Mouse (Mus musculus) frontal cortex, adult 2 months (tissue): ENCODE data around the gene Tnip2. TPM values are rescaled to one million over a fixed set of nuclear protein-coding genes. Genes with fewer than 3 reads are reported as not detected.

Experiments used
- DNase-seq, 2 experiments: peaks; one replicate each; pipeline ENCODE4 v3.0.0; 2022; ENCODE audit warnings: low spot score in 1 of 2; ENCODE audit errors: extremely low spot score in 1 of 2
- polyA plus RNA-seq: library from polyadenylated mRNA; depleted of rRNA; stranded (reverse); fragments of >200 nt; gene quantifications from 2 replicates; pipeline ENCODE4 v1.2.3, GENCODE M21; 2012; rRNA removed

The Tnip2 gene
- polyA plus RNA-seq, 1 experiment: 38.8 TPM

DNA sequence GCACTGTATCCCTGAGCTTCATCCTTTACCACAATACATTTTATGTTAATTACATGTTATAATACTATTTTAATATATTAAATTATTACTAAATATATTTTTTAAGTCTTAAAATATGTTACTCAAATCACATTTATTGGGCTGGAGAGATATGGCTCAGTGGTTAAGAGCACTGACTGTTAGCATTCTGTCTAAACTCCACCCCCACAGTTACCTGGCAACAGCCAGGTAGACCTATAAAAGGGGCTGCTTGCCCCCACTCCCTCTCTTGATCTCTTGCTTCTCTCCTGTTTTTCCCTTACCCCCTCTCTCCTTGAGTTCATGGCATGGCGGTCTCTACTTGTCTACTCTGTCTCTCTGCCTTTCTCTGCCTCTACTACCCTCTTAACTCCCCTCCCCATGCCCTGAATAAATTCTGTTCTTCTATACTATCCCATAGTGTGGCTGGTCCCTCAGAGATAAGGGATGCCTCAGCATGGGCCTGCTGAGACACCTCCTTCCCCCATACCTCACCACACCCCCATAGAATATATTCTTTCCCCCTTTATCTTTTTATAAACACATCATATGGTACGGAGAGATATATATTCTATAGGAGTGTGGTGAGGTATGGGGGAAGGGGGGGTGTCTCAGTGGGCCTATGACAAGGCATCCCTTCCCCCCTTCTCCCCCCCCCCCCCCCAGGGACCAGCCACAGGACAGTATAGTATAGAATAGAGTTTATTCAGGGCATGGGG is 45.6 kb downstream of the Tnip2 start:
- DNase-seq: no peak

DNA sequence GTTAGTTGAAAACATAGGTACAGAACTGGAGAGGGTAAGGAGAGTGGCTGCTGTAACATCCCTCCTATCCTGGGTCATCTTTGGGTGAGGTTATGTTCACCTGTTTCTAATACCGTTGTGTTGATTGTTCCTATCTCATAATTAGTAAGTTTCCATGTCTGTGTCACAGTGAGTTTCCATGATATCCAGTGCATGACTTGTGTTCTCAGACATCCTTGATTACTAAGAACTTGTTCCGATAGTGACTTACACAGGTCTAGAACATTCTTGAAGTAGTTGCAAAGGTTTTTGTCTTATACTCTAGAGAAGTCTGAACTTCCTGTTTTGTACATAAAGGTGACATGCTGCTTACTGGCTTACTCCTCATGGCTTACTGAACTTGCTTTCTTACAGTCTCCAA is 47.1 kb downstream of the Tnip2 start:
- DNase-seq: no peak

DNA sequence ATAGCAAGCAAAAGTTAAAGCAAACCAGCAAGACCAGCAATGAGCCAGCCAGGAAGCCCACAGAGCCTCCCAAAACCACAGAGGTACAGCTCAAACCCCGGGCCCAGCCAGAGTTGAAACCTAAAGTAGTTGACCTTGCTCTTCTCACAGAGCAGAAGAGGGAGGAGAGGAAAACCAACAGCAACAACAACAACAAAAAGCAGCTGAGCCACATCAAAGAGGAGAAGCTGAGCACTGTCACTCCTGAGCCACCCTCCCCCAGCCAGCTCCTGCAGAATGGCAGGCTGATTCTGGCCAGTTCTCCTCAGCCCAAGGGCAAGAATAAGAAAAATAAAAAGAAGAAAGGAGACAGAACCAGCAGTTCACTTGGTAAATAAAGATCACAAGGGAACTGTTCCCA is 47.7 kb downstream of the Tnip2 start:
- DNase-seq: no peak

DNA sequence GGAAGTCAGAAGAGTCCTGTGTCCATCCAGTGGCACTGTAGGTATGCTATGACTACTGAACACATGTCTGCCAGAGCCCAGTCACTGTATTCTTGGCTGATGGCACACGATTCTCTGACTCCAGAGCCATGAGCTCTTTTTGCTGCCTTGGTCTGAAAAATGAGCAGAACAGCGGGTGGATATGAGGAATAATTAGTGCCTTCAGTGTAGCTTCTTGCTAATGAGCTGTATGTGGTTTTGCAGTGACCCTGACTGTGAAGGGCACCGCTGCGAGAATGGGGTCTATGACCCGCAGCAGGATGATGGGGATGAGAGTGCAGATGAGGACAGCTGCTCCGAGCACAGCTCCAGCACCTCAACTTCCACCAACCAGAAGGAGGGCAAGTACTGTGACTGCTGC is 52.0 kb downstream of the Tnip2 start:
- no peak for DNase-seq

DNA sequence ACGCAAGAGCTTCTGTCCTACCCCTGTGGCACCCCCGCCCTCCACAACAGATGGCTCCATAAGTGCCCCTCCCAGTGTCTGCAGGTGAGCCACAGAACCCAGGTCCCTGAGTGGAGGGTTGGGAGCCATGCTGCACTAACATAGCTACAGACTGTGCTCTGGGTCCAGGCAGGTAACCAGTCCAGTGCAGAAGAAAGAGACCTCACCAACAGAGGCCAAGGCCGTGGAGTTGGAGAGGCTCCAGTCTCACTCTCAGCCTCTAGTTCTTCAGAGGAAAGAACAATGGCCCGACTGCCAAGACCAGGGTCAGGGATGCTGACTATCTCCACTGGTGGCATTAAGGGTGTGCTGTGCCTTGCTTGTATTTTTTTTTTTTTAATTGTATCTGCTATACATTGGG is 52.5 kb downstream of the Tnip2 start:
- DNase-seq: no peak

DNA sequence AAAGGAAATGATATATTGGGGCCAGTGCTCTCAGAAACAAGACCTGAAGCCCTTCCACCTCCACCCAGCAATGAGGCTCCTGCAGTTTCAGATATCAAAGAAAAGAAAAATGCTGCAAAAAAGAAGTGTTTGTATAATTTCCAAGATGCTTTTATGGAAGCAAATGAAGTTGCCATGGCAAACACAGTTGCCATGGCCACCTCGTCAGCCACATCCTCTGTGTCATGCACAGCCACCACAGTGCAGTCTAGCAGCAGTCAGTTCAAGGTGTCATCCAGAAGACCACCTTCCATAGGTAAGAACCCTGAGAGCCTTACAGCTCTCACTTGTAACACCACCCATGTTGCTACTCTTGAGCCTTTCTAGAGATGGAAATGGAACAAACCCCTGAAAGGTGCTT is 54.8 kb downstream of the Tnip2 start:
- peak in 1 of 2 experiments; percentile 28 for DNase-seq

DNA sequence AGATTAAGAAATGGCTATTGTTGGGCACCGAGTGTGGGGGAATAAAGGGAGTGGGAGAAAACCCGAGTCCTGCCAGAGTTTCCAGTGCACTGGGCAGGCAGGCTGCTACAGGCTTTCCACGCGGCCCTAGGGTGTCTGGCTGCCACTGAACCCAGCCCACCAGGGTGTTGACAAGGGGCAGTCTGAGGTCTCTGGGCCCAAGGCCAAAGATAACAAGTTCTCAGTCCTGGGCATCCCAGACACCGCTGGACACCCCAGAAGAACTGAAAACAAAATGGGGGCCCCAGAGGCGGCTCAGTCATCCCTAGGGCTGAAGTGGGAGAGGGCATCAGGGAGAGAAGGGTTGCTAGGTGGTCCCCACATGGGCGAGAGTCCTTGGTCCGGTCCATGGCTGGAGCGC is 67.6 kb downstream of the Tnip2 start:
- DNase-seq: no peak

Other genes starting within 250 kb of the Tnip2 start
- 37.6 and 37.8 TPM in 2 replicates for gene Zfyve28, start 225.5 kb downstream of the Tnip2 start, polyA plus RNA-seq
- gene Cfap99, start 225.4 kb downstream of the Tnip2 start, polyA plus RNA-seq: 0.30 and 0.42 TPM in 2 replicates
- gene Rnf4, start 177.7 kb downstream of the Tnip2 start, polyA plus RNA-seq: 84.9 TPM in 2 replicates
- gene Fam193a, start 144.1 kb downstream of the Tnip2 start, polyA plus RNA-seq: 37.0 and 39.7 TPM in 2 replicates
- 3.5 and 4.8 TPM in 2 replicates for gene Sh3bp2, start 11.8 kb upstream of the Tnip2 start, polyA plus RNA-seq
- gene Add1, start 59.7 kb upstream of the Tnip2 start, polyA plus RNA-seq: 331 and 332 TPM in 2 replicates
- 108 and 113 TPM in 2 replicates for gene Mfsd10, start 123.2 kb upstream of the Tnip2 start, polyA plus RNA-seq
- gene Nop14, start 146.2 kb upstream of the Tnip2 start, polyA plus RNA-seq: 19.7 and 20.1 TPM in 2 replicates
- gene Grk4, start 146.4 kb upstream of the Tnip2 start, polyA plus RNA-seq: 3.9 and 4.3 TPM in 2 replicates
- 35.7 and 44.8 TPM in 2 replicates for gene Htt, start 247.7 kb upstream of the Tnip2 start, polyA plus RNA-seq